Mouse (Mus musculus) myocyte (in vitro differentiated cells): ENCODE data around the gene Gdf1. TPM values are rescaled to one million over a fixed set of nuclear protein-coding genes. Genes with fewer than 3 reads are reported as not detected.

Experiments used
- H3K27me3 ChIP-seq: one replicate; pipeline ENCODE4 v1.6.1; 2011; ENCODE audit not compliant: control insufficient read depth, insufficient read depth, insufficient read length
- H3K36me3 ChIP-seq: one replicate; pipeline ENCODE4 v1.6.1; 2011; ENCODE audit not compliant: control insufficient read depth, insufficient read depth
- H3K4me2 ChIP-seq: one replicate; pipeline ENCODE4 v1.6.1; 2011; ENCODE audit warnings: low read depth, control low read depth
- H3K4me3 ChIP-seq: one replicate; pipeline ENCODE4 v1.5.1; 2011; ENCODE audit warnings: mild to moderate bottlenecking, control low read depth, moderate library complexity
- H3K79me2 ChIP-seq: one replicate; pipeline ENCODE4 v1.6.1; 2011; ENCODE audit not compliant: control insufficient read depth, insufficient read depth
- H3ac ChIP-seq: one replicate; pipeline ENCODE4 v1.6.1; 2011; ENCODE audit not compliant: control insufficient read depth, insufficient read length
- CEBPB ChIP-seq: IDR thresholded peaks from 2 replicates; pipeline ENCODE4 v1.6.1; 2011; ENCODE audit warnings: mild to moderate bottlenecking, moderate library complexity; ENCODE audit not compliant: poor library complexity, insufficient read depth, severe bottlenecking
- E2F4 ChIP-seq: IDR thresholded peaks from one replicate; pipeline ENCODE4 v1.6.1; 2011; ENCODE audit warnings: mild to moderate bottlenecking, control low read depth, moderate library complexity; ENCODE audit not compliant: insufficient read depth
- MAX ChIP-seq: IDR thresholded peaks from one replicate; pipeline ENCODE4 v1.6.1; 2011; ENCODE audit warnings: low read depth, mild to moderate bottlenecking, control low read depth
- MYOD1 ChIP-seq, 3 experiments: IDR thresholded peaks; one replicate each; pipeline ENCODE4 v1.6.1; 2011; ENCODE audit warnings: control low read depth in 2 of 3, low read depth in 2 of 3, mild to moderate bottlenecking in 2 of 3, moderate library complexity in 1 of 3; ENCODE audit not compliant: insufficient read length in 2 of 3, control insufficient read depth in 1 of 3
- MYOG ChIP-seq, 3 experiments: IDR thresholded peaks; one replicate each; pipeline ENCODE4 v1.6.1; 2011; ENCODE audit warnings: control low read depth in 2 of 3, low read depth in 2 of 3, mild to moderate bottlenecking in 2 of 3; ENCODE audit not compliant: insufficient read length in 2 of 3, control insufficient read depth in 1 of 3, insufficient read depth in 1 of 3
- POLR2A ChIP-seq: IDR thresholded peaks from one replicate; pipeline ENCODE4 v1.6.1; 2011; ENCODE audit warnings: low read depth, mild to moderate bottlenecking, control low read depth, moderate library complexity; ENCODE audit not compliant: insufficient read length
- POLR2AphosphoS2 ChIP-seq: IDR thresholded peaks from one replicate; pipeline ENCODE4 v1.6.1; 2011; ENCODE audit warnings: low read depth, control low read depth; ENCODE audit not compliant: insufficient read length
- REST ChIP-seq: IDR thresholded peaks from one replicate; pipeline ENCODE4 v1.6.1; 2011; ENCODE audit warnings: mild to moderate bottlenecking, control low read depth, moderate library complexity; ENCODE audit not compliant: insufficient read depth, insufficient read length
- SRF ChIP-seq: IDR thresholded peaks from one replicate; pipeline ENCODE4 v1.6.1; 2011; ENCODE audit warnings: low read depth; ENCODE audit not compliant: control insufficient read depth, insufficient read length
- TCF12 ChIP-seq: IDR thresholded peaks from one replicate; pipeline ENCODE4 v1.6.1; 2011; ENCODE audit warnings: mild to moderate bottlenecking, control low read depth; ENCODE audit not compliant: poor library complexity, insufficient read depth, severe bottlenecking
- TCF3 ChIP-seq: IDR thresholded peaks from one replicate; pipeline ENCODE4 v1.6.1; 2011; ENCODE audit warnings: low read depth, control low read depth; ENCODE audit not compliant: insufficient read length
- USF1 ChIP-seq: IDR thresholded peaks from one replicate; pipeline ENCODE4 v1.6.1; 2011; ENCODE audit warnings: low read depth, mild to moderate bottlenecking, control low read depth, moderate library complexity
- polyA plus RNA-seq: library from polyadenylated mRNA; unstranded; fragments of >200 nt; fragmentation: generic; extraction: Trizol; gene quantifications from one replicate; pipeline ENCODE4 v1.2.1, GENCODE M21; 2012; ENCODE audit warnings: missing spikeins

Gene Gdf1
- polyA plus RNA-seq, 1 experiment: 2.6 TPM

DNA sequence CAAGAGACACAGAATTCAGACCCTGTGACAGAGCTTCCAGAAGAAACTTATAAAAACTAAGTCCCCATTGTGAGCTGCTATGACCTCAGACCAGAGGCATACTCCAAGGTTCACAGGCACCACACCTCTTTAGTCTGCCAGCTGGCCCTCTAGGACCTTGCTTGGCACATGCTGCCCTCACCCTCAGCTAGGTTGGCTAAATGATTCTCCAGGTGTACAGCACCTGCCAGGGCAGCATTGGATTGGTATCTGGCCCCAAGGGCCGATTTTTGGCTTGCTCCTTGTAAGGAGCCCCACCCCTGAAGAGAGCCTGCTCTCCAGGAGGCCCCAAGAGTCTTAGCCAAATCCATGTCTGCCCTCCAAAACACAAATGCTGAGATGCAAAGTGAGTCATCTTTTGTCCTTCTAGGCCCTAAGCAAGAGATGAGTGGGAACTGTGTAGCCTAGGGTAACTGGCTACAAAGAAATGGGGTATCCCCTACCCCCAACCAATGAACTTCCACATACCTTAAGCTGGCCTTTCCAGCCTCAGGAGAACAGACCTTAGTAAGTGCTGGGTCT, 18.3 kb downstream of the Gdf1 start:
- no peak overlapping the region for H3K4me3 ChIP-seq
- H3ac ChIP-seq: no peak overlapping the region
- no peaks in the 10 kb centered on the region for H3K36me3 ChIP-seq
- TF ChIP-seq POLR2A: no peak
- TF ChIP-seq CEBPB: no peak
- no peak for TF ChIP-seq SRF
- no peak for TF ChIP-seq MYOD1 (IDR thresholded peaks at IDR 0.05; ENCODE audit: control insufficient read depth in 1 of 3, insufficient read length in 2 of 3, low read depth in 2 of 3)
- no peaks in the 10 kb centered on the region for H3K27me3 ChIP-seq
- H3K79me2 ChIP-seq: peaks cover 100% of the 10 kb centered on the region
- H3K4me2 ChIP-seq: no peak overlapping the region

DNA sequence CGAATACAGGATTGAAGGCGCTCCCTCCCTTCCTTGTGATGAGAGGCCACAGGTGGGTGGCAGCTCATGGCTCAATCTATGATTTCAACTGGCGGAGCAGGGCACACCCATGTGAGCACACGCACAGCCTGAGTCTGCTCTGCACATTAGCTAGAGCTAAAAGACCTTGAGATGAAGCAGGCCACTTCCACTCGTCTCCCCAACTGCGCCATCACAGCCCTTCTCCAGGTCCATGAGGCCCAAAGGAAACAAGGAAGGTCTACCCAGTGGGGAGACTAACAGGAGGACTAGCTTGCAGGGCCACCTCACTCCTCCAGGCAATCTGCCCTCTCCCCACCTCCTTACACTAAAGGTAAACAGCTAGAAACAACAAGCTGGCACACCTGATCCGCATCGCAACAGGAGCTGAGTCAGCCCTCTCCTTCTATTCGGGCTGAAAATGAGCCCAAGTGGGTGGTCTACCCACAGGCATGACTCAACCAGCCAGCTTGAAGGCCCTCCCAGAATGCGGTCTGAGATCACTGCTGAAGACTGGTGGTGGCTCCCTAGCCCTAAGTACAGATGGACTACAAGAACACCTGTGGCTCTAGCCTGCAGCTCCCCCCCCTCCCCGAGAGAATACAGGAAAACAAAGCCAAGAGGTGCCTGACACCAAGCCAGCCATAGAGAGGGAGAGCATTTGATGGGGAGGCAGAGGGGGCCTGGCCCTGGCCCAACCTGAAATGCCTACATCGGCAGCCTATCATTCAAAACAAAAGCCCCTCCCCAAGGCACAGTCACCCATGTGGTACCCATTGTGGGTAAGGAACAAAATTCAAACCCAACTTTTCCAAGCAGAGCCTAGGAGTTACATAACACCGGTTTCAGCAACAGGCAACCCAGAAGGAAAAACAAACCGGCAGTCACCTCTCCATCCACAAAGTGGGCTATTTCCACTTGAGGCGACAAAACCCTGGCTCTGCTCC, 21.7 kb downstream of the Gdf1 start:
- no peaks in the 10 kb centered on the region for H3K36me3 ChIP-seq
- H3ac ChIP-seq: no peak overlapping the region
- peak overlapping the region; percentile 99 for H3K4me2 ChIP-seq
- peaks cover 66% of the 10 kb centered on the region for H3K79me2 ChIP-seq
- H3K4me3 ChIP-seq: peak overlapping the region; percentile 59
- H3K27me3 ChIP-seq: no peaks in the 10 kb centered on the region
- TF ChIP-seq POLR2AphosphoS2 (no peak), E2F4 (no peak), TCF3 (no peak), POLR2A (no peak), CEBPB (no peak), USF1 (no peak), MYOD1 (IDR thresholded peaks at IDR 0.05; ENCODE audit: control insufficient read depth in 1 of 3, insufficient read length in 2 of 3, low read depth in 2 of 3) (no peak), SRF (no peak), TCF12 (no peak), MYOG (IDR thresholded peaks at IDR 0.05; ENCODE audit: control insufficient read depth in 1 of 3, insufficient read depth in 1 of 3, insufficient read length in 2 of 3, low read depth in 2 of 3) (no peak), REST (no peak), MAX (no peak)

DNA sequence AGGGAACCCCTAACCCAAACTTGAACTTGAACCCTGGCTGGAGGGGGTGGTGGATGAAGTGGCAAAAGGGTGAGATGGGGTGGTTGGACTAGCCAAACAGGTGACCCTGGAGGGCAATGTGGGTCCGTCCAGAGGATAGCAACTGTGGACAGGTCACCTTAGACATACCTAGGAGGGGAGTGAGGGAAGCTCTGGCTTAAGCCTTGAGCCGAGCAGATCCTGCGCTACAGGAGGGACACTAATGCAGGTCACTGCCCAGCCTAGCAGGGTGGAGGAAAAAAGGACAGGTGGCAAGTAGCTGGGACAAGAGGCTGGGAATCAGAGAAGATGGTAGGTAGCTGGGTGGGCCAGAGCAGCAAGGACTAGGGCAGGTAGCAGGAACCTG, 22.4 kb downstream of the Gdf1 start:
- H3K36me3 ChIP-seq: no peaks in the 10 kb centered on the region
- TF ChIP-seq E2F4: no peak
- no peak for TF ChIP-seq TCF12
- no peak for TF ChIP-seq POLR2AphosphoS2
- TF ChIP-seq MYOG (IDR thresholded peaks at IDR 0.05; ENCODE audit: control insufficient read depth in 1 of 3, insufficient read depth in 1 of 3, insufficient read length in 2 of 3, low read depth in 2 of 3): no peak
- TF ChIP-seq SRF: no peak
- no peak for TF ChIP-seq CEBPB
- no peak for TF ChIP-seq POLR2A
- no peaks in the 10 kb centered on the region for H3K27me3 ChIP-seq
- peaks cover 60% of the 10 kb centered on the region for H3K79me2 ChIP-seq
- peak overlapping the region; percentile 99 for H3K4me2 ChIP-seq
- H3ac ChIP-seq: peak overlapping the region; percentile 70
- H3K4me3 ChIP-seq: peak overlapping the region; percentile 59

DNA sequence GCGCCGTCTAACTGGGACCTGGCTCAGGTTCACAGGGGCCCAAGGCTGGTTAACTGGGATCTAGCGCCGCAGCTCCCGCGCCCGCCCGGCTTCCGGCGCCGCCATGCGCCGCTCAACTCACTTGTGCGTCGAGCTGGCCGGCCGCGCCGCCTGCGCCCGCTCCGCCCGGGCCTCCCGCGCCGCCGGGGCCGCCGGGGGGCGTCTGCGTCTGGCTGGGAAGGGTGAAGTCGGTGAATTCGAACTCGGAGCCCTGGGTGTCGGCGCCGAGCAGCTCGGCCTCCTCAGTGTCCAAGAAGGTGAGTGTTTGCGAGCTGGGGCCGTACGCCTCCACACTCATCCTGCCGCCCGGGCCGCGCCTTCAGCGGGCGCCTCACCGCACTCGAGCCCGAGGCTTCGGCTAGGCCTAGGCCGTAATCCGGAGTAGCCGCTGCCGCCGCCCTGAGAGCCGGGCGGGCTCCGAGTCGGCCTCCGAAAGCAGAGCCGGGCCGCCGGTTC, 23.1 kb downstream of the Gdf1 start:
- Histone ChIP-seq H3ac (peak overlapping the region; percentile 70), H3K4me3 (peak overlapping the region; percentile 59), H3K36me3 (no peaks in the 10 kb centered on the region), H3K27me3 (no peaks in the 10 kb centered on the region), H3K4me2 (peak overlapping the region; percentile 99), H3K79me2 (peaks cover 52% of the 10 kb centered on the region)
- peak; percentile 36 for TF ChIP-seq POLR2A
- TF ChIP-seq POLR2AphosphoS2: no peak
- no peak for TF ChIP-seq MAX

DNA sequence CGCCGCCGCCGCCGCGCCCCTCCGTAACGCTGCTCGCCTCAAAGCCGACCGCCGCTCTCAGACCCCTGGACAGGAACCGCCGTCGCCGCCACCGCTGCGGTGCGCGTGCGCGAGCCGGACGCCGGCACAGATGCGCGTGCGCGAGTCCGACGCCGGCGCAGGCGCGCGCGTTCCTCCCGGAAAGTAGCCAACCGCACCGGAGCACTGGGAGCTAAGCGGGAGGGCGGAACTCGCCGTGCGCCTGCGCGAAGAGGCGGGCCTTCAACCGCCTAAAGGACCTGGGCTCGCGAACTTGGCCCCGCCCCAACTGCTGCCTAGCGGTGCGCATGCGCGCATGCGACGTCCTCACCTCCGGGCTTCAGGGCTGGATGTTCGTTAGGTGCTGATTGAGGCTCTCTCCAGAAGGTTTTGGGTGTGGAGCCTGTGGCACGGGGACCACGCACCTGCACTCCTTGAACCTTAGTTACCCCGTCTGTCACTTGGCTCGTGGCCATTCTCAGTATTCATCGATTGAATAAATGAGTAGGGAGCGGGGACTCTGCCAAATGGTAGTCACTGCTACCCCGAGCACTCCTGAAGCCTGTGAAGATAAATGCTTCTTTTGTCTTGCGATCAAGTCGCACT, 23.7 kb downstream of the Gdf1 start, which contains the start of gene Upf1:
Gene Upf1, minus strand, starts transcription at position 85 of the 624 bp plus-strand sequence.
- Histone ChIP-seq H3K79me2 (peaks cover 46% of the 10 kb centered on the region), H3ac (peak within 1 kb of the TSS; percentile 70), H3K4me3 (peak within 1 kb of the TSS; percentile 59), H3K27me3 (no peaks in the 10 kb centered on the region), H3K36me3 (no peaks in the 10 kb centered on the region), H3K4me2 (peak within 1 kb of the TSS; percentile 99)
- TF ChIP-seq USF1: no peak
- no peak for TF ChIP-seq MAX
- peak in 2 of 3 experiments; percentile 11 to 39 for TF ChIP-seq MYOG (IDR thresholded peaks at IDR 0.05; ENCODE audit: control insufficient read depth in 1 of 3, insufficient read depth in 1 of 3, insufficient read length in 2 of 3, low read depth in 2 of 3)
- no peak for TF ChIP-seq REST
- TF ChIP-seq E2F4: no peak
- peak in 2 of 3 experiments; percentile 32 to 68 for TF ChIP-seq MYOD1 (IDR thresholded peaks at IDR 0.05; ENCODE audit: control insufficient read depth in 1 of 3, insufficient read length in 2 of 3, low read depth in 2 of 3)
- TF ChIP-seq TCF12: no peak
- peak; percentile 65 for TF ChIP-seq SRF
- no peak for TF ChIP-seq CEBPB
- no peak for TF ChIP-seq TCF3
- TF ChIP-seq POLR2A: peak; percentile 96
- TF ChIP-seq POLR2AphosphoS2: peak; percentile 97
